Mouse (Mus musculus) MEL (cell line): ENCODE results near the gene Hrh2. TPM values are rescaled to one million over a fixed set of nuclear protein-coding genes. Genes with fewer than 3 reads are reported as not detected.

ENCODE experiments used
- DNase-seq: peaks from one replicate; pipeline ENCODE4 v3.0.0; 2011; ENCODE audit warnings: low read depth, low spot score
- H3K27ac ChIP-seq: 2 replicates; pipeline ENCODE4 v1.5.1; 2012; ENCODE audit warnings: low read depth, mild to moderate bottlenecking, control low read depth, low read length, moderate library complexity; ENCODE audit not compliant: control insufficient read depth
- H3K27me3 ChIP-seq, 2 experiments: fragments of 150-350 bp in 1 of 2; sonication (generic) in 1 of 2; 2 replicates each; pipeline ENCODE4 v1.6.1; 2012; ENCODE audit warnings: low read length in 2 of 2, mild to moderate bottlenecking in 2 of 2, improper control_type of control experiment in 1 of 2, moderate library complexity in 1 of 2; ENCODE audit not compliant: insufficient read depth in 2 of 2, control insufficient read depth in 1 of 2
- H3K36me3 ChIP-seq, 2 experiments: 2 replicates each; pipeline ENCODE4 v1.6.1; 2012 to 2014; ENCODE audit warnings: low read length in 2 of 2, improper control_type of control experiment in 1 of 2, inconsistent platforms in 1 of 2, mild to moderate bottlenecking in 1 of 2; ENCODE audit not compliant: insufficient read depth in 2 of 2, control insufficient read depth in 1 of 2
- H3K4me1 ChIP-seq, 2 experiments: fragments of 150-350 bp in 1 of 2; sonication (generic) in 1 of 2; 2 replicates each; pipeline ENCODE4 v1.6.1; 2012; ENCODE audit warnings: low read length in 2 of 2, improper control_type of control experiment in 1 of 2, mild to moderate bottlenecking in 1 of 2; ENCODE audit not compliant: insufficient read depth in 2 of 2, control insufficient read depth in 1 of 2
- H3K4me3 ChIP-seq, 2 experiments: fragments of 150-350 bp in 1 of 2; sonication (generic) in 1 of 2; 2 replicates each; pipeline ENCODE4 v1.5.1; 2012; ENCODE audit warnings: low read depth in 2 of 2, low read length in 2 of 2, mild to moderate bottlenecking in 2 of 2, moderate library complexity in 2 of 2, control low read depth in 1 of 2, improper control_type of control experiment in 1 of 2; ENCODE audit not compliant: control insufficient read depth in 1 of 2, insufficient read depth in 1 of 2
- H3K79me2 ChIP-seq: 2 replicates; pipeline ENCODE4 v1.6.1; 2012; ENCODE audit warnings: mild to moderate bottlenecking, low read length, moderate library complexity; ENCODE audit not compliant: control insufficient read depth, poor library complexity, insufficient read depth
- H3K9ac ChIP-seq: 2 replicates; pipeline ENCODE4 v1.6.1; 2012; ENCODE audit warnings: low read depth, mild to moderate bottlenecking, control low read depth, low read length, moderate library complexity; ENCODE audit not compliant: control insufficient read depth, poor library complexity, severe bottlenecking
- H3K9me3 ChIP-seq: fragments of 150-350 bp; sonication (generic); replicated peaks from 2 replicates; pipeline ENCODE4 v1.6.1; 2012; ENCODE audit warnings: mild to moderate bottlenecking, low read length, improper control_type of control experiment, moderate library complexity; ENCODE audit not compliant: insufficient read depth
- CTCF ChIP-seq, 3 experiments: IDR thresholded peaks in 2 of 3; conservative IDR thresholded peaks in 1 of 3; 2 replicates each; pipeline ENCODE4 v1.5.1; 2011 to 2012; ENCODE audit warnings: low read length in 3 of 3, low read depth in 2 of 3, mild to moderate bottlenecking in 2 of 3, improper control_type of control experiment in 1 of 3, inconsistent platforms in 1 of 3, mixed read lengths in 1 of 3, moderate library complexity in 1 of 3; ENCODE audit not compliant: control insufficient read depth in 1 of 3, insufficient read depth in 1 of 3, poor library complexity in 1 of 3, severe bottlenecking in 1 of 3
- E2F4 ChIP-seq: IDR thresholded peaks from 2 replicates; pipeline ENCODE4 v1.6.1; 2011; ENCODE audit warnings: low read depth, low read length, improper control_type of control experiment, borderline replicate concordance
- EP300 ChIP-seq, 2 experiments: IDR thresholded peaks; 2 replicates each; pipeline ENCODE4 v1.6.1; 2011; ENCODE audit warnings: improper control_type of control experiment in 2 of 2, low read length in 2 of 2, low read depth in 1 of 2, mild to moderate bottlenecking in 1 of 2
- JUND ChIP-seq: IDR thresholded peaks from 2 replicates; pipeline ENCODE4 v1.6.1; 2011; ENCODE audit warnings: low read depth, mild to moderate bottlenecking, improper control_type of control experiment, low read length
- MAX ChIP-seq: IDR thresholded peaks from 2 replicates; pipeline ENCODE4 v1.6.1; 2011; ENCODE audit warnings: low read length, improper control_type of control experiment
- MXI1 ChIP-seq: IDR thresholded peaks from 2 replicates; pipeline ENCODE4 v1.6.1; 2011; ENCODE audit warnings: mild to moderate bottlenecking, low read depth, low read length, improper control_type of control experiment
- MYC ChIP-seq: IDR thresholded peaks from 2 replicates; pipeline ENCODE4 v1.6.1; 2011; ENCODE audit warnings: low read depth, mild to moderate bottlenecking, low read length, improper control_type of control experiment, moderate library complexity
- RAD21 ChIP-seq: IDR thresholded peaks from 2 replicates; pipeline ENCODE4 v1.6.1; 2011; ENCODE audit warnings: mild to moderate bottlenecking, low read depth, low read length, improper control_type of control experiment
- SIN3A ChIP-seq: IDR thresholded peaks from 2 replicates; pipeline ENCODE4 v1.6.1; 2012; ENCODE audit warnings: low read length, improper control_type of control experiment, inconsistent platforms
- SMC3 ChIP-seq: IDR thresholded peaks from 2 replicates; pipeline ENCODE4 v1.6.1; 2011; ENCODE audit warnings: low read depth, low read length, improper control_type of control experiment
- USF2 ChIP-seq, 2 experiments: IDR thresholded peaks; 2 replicates each; pipeline ENCODE4 v1.6.1; 2011 to 2012; ENCODE audit warnings: improper control_type of control experiment in 2 of 2, low read length in 2 of 2, borderline replicate concordance in 1 of 2, inconsistent platforms in 1 of 2, low read depth in 1 of 2, mild to moderate bottlenecking in 1 of 2; ENCODE audit not compliant: insufficient read depth in 1 of 2
- polyA plus RNA-seq, 2 experiments: library from polyadenylated mRNA; stranded (reverse) in 1 of 2; unstranded in 1 of 2; fragments of >175 nt in 1 of 2; fragments of >200 nt in 1 of 2; gene quantifications; 2 replicates each; pipeline versions ENCODE4 v1.2.1 to v1.2.4; 2012; ENCODE audit warnings: low replicate concordance in 2 of 2, low read depth in 1 of 2; ENCODE audit not compliant: insufficient read length in 2 of 2, insufficient read depth in 1 of 2, missing spikeins in 1 of 2
- total RNA-seq: library from RNA; depleted of rRNA; stranded (reverse); fragments of 300-350 nt; gene quantifications from 2 replicates; pipeline ENCODE4 v1.2.3, GENCODE M21; 2012

Gene Hrh2
- total and polyA plus RNA-seq, 3 experiments: 0.07 TPM; not detected in 2

DNA sequence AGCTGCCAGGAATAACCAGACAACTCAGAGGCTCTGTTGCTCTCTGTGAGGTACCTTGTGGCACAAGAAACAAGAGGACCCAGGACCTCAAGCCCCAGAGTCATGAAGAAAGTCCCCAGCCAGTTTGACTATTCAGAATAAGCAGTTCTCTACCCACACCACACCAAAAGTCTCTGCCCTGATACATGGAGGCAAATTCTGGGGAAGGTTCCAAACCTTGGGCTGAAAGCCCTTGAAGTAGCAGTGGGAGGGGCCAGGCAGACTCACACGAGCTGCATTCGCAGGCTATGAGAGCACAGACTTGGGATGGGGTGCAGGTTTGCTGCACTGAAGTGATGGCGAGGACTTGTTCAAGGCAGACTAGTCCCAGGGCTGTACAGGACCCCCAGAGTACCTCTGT is 20.2 kb upstream of the Hrh2 start:
- no peaks in the 10 kb centered on the region for H3K9me3 ChIP-seq
- no peaks in the 10 kb centered on the region for H3K27me3 ChIP-seq
- DNase-seq: no peak

GRCm38 (mm10) chr13:54173941-54174340 is 18.0 kb upstream of the Hrh2 start:
- no peak overlapping the region for H3K9ac ChIP-seq
- H3K27me3 ChIP-seq: no peaks in the 10 kb centered on the region
- DNase-seq: no peak
- H3K27ac ChIP-seq: no peak overlapping the region
- peaks cover 2 to 24% of the 10 kb centered on the region in 2 experiments for H3K4me1 ChIP-seq
- TF ChIP-seq USF2 (IDR thresholded peaks at IDR 0.05; ENCODE audit: borderline replicate concordance in 1 of 2, insufficient read depth in 1 of 2, low read depth in 1 of 2, low read length in 2 of 2) (no peak), MXI1 (no peak), SIN3A (no peak), JUND (0 out of 2 replicates have a peak, but pooled peaks have one; percentile 2), EP300 (IDR thresholded peaks at IDR 0.05; ENCODE audit: low read depth in 1 of 2, low read length in 2 of 2) (no peak)
- no peaks in the 10 kb centered on the region for H3K79me2 ChIP-seq
- H3K36me3 ChIP-seq: peaks cover 0 to 12% of the 10 kb centered on the region in 2 experiments; a peak in 2 of 4 replicates
- no peaks in the 10 kb centered on the region for H3K9me3 ChIP-seq
- H3K4me3 ChIP-seq: no peak overlapping the region

More for the DNA sequence above, 20.2 kb upstream of the Hrh2 start:
- no peak overlapping the region for H3K27ac ChIP-seq
- TF ChIP-seq E2F4 (no peak), CTCF (IDR thresholded peaks at IDR 0.05 in 2 of 3, conservative IDR thresholded peaks at IDR 0.05 in 1 of 3; ENCODE audit: control insufficient read depth in 1 of 3, insufficient read depth in 1 of 3, low read depth in 2 of 3, low read length in 3 of 3, poor library complexity in 1 of 3, severe bottlenecking in 1 of 3) (no peak), MAX (no peak)
- TF ChIP-seq, all 39 proteins: peak for 0
- Histone ChIP-seq H3K4me3 (no peak overlapping the region), H3K4me1 (peaks cover 3 to 17% of the 10 kb centered on the region in 2 experiments; a peak in 3 of 4 replicates), H3K36me3 (peaks cover 0 to 9% of the 10 kb centered on the region in 2 experiments; a peak in 2 of 4 replicates), H3K79me2 (no peaks in the 10 kb centered on the region), H3K9ac (no peak overlapping the region)

GRCm38 (mm10) chr13:54174703-54175102 is 17.2 kb upstream of the Hrh2 start:
- no peak overlapping the region for H3K9ac ChIP-seq
- no peak overlapping the region for H3K27ac ChIP-seq
- DNase-seq: no peak
- TF ChIP-seq MYC (no peak), CTCF (IDR thresholded peaks at IDR 0.05 in 2 of 3, conservative IDR thresholded peaks at IDR 0.05 in 1 of 3; ENCODE audit: control insufficient read depth in 1 of 3, insufficient read depth in 1 of 3, low read depth in 2 of 3, low read length in 3 of 3, poor library complexity in 1 of 3, severe bottlenecking in 1 of 3) (peak; percentile 35 to 52 (median 42)), RAD21 (peak; percentile 9), SMC3 (peak; percentile 31)
- TF ChIP-seq, all 39 proteins: peak for 3
- Histone ChIP-seq H3K4me3 (no peak overlapping the region), H3K4me1 (peaks cover 2 to 24% of the 10 kb centered on the region in 2 experiments), H3K36me3 (peaks cover 0 to 12% of the 10 kb centered on the region in 2 experiments; a peak in 2 of 4 replicates), H3K79me2 (no peaks in the 10 kb centered on the region), H3K9me3 (no peaks in the 10 kb centered on the region), H3K27me3 (no peaks in the 10 kb centered on the region)
